Mouse (Mus musculus): Measurements from ENCODE around the gene Slc1a3. TPM values are rescaled to one million over a fixed set of nuclear protein-coding genes. Genes with fewer than 3 reads are reported as not detected.

The Slc1a3 gene
- total RNA-seq, 2 experiments from 2014 or later, result 17.7 to 32.8 TPM

DNA sequence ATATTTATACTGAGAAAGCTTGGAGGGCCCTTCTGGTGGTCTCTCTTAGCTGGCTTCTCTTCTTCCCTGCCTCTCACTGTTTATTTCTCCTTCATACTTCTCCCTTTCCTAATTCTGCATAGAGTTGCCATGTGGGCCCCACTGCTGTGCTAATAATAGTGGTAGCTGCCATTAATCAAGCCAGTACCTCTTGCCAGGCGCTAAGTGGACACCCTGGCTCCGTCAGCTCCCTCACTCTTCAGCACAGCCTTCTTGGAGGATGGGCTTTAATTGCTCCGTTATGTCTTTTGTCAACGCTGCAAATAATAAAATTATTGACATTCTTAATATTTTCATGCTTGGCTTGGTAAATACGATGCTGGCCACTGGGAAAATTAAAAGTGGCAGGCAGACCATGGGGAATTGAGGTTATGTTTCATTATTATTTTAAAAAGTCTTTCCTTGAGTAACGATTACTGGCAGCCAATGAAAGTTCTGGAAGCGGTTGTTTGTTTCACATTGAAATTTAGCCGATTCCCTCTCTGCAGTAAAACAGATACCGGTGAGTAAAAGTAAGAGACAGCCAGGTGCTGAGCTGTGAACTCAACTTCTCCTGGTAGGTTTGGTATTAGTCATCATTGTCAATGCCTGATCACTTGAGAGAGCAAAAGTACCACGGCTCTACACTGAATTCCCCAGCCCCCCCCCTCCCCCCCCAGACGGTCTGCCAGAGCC, 94.9 kb downstream of the Slc1a3 start:
- no peak for DNase-seq (ENCODE audit: low spot score in 2 of 2)

GRCm38 (mm10) chr15:8614701-8615100, 95.9 kb downstream of the Slc1a3 start:
- no peak for DNase-seq (ENCODE audit: low spot score in 2 of 2)

DNA sequence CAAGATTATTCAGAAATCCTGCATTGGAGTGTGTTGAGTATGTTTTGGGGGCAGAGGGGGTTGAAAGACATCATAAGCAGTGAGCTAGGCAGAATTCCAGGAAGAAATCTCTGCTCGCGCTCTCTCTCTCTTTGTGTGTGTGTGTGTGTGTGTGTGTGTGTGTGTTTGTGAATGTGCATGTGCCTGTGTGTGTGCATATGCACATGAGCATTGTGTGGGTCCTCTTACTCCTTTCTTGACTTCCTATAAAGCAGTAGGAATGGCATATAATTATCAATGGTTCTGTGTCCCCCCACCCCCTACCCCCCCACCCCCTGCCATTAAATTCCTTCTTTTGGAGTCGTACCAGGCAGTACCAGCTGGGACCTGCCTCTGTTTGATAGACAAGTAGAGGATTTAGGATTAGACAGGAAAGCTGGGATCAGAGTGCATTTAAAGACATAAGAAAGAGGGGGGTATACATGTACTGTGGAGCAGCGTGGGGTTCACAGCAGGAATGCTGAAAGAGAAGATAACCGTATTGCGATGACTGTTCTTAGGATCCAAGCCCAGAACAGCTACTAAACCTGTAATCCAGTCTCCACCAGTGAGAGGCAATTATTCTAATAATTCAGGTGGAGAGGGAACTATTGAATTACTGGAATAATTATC, 104.9 kb downstream of the Slc1a3 start:
- no peak for DNase-seq (ENCODE audit: low spot score in 2 of 2)

DNA sequence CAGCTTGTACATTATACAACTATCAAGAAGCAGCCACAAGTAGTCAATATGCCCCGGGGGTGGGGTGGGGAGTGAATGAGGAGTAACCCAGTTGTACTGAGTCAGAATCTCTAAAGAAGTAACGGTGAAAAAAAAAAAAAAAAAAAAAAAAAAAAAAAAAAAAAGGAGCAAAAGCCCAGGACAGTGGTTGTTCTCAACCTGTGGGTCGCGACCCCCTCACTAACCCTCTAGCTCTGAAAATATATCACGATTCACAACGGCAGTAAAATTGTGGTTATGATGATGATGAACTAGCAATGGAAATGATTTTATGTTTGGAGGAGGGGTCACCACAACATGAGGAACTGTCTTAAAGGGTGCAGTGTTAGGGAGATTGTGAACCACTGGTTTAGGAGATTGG, 108.2 kb downstream of the Slc1a3 start:
- DNase-seq (ENCODE audit: low spot score in 2 of 2), result no peak

DNA sequence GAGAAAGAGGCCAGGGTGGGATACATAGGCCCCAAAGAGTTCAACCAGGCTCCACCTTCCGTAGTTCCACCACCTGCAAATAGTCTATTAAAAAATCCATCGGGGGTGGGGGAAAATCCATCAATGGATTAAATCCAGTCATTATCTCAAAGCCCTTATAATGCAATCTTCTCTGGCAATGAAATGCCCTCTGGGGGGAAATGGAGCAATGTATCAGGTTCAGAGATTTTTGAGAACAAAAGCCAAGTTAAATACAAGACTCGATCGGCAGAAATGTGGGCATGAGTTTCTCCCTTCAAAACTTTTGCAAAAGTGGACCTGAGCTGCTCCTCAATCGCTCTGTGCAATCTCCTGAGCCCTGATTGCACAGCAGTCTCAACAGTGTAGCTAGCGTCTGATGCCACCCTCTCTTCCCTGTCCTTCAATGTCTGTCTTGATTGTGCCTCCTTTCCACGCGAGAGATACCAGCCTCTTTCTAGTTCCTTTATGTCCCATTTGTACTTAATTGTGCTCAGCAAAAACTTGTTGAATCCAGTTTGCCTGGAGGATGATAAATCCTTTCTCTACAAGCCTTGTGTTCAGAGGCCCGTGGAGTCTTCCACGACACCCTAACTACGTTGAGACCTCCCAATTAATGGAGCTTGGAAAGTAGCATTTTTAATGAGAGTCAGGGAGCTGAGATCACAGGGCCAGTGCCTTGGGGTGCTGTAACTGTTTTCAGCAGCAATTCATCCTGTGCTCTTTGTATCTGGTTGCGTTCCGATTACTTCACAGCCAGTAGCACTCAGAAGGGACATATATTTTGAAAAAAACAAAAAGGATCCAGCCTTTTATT, 109.0 kb downstream of the Slc1a3 start:
- DNase-seq (ENCODE audit: low spot score in 2 of 2), result no peak

DNA sequence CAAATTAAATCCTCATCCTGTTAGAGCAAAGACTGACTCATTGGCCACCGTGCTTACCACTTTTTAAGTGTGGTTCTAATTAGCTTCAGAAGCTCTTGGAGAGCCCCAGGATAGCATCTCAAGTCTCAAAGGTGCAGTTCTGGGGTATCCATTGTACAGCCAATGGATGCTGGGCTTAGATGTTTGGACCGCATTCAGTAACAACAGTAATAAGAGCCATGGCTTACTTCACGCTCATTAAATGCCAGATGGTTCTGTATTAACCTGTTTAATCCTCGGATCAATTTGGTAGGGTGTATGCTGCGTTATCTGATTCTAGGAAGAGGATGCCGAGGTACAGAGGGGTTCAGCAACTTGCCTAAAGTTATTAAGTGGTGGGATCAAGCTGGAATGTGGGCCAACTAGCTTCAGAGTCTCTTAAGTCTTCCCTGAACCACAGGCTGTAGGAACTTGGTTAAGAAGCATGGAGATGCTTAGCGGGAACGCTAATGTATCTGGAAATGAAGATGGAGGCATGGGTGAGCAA, 114.1 kb downstream of the Slc1a3 start:
- DNase-seq (ENCODE audit: low spot score in 2 of 2), result no peak

GRCm38 (mm10) chr15:8595226-8595625, 115.3 kb downstream of the Slc1a3 start:
- no peak for DNase-seq (ENCODE audit: low spot score in 2 of 2)

- peak; percentile 60 to 72 for DNase-seq (ENCODE audit: low spot score in 2 of 2)
These were observed 121.0 kb downstream of the Slc1a3 start for GRCm38 (mm10) chr15:8589503-8590116.

DNA sequence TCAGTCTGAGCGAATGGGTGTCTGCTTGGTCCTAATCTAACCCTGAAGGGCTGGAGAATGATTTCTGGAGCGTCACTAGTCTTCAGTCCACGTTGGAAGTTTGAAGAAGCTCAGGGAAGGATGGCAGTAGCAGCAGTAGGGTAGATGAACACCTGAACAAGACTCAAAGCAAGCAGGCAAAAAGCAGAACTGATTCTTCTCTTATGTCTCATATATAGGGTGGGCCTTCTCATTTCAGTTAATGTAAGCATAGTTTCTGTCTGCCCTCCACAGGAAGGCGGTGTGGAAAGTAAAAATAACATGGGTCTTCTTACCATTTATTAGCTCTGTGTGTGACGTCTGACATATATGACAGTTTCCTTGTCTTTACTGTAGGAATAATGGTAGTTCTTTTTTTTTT, 122.5 kb downstream of the Slc1a3 start:
- no peak for DNase-seq (ENCODE audit: low spot score in 2 of 2)

DNA sequence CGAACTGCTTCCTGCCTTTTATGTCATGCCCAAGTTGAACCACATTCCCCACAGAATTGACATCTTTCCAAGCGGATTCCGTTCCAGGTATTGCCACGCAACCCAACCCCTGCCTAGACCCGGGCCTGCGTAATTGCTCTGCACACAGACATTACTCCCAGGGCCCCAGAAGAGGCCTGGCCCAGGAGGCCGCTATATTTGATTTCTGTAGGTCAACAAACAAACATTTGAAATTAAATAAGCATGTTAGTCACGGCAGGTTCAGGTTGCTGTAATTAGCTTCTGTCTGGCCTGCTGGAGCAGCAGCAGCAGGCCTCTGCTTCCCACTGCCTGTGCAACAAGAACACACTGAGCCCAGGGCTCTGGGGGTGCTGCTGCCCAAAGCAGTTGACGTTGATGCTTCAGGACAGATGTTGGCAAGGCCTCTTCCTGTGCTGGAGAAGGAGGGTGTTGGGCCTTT, 123.7 kb downstream of the Slc1a3 start:
- no peak for DNase-seq (ENCODE audit: low spot score in 2 of 2)

Other genes starting within 250 kb of the Slc1a3 start
- not detected for gene Gm2310, start 190.8 kb downstream of the Slc1a3 start, total RNA-seq (2021)